Mouse (Mus musculus) small intestine, adult 2 months (tissue): ENCODE measurements around the gene Tns1. TPM values are rescaled to one million over a fixed set of nuclear protein-coding genes. Genes with fewer than 3 reads are reported as not detected.

ENCODE experiments used
- H3K27ac ChIP-seq: fragments of 200-500 bp; 2 replicates; pipeline ENCODE4 v1.5.1; 2012; ENCODE audit warnings: low read depth, low read length, control low read depth, inconsistent platforms; ENCODE audit not compliant: insufficient read depth
- H3K27me3 ChIP-seq: fragments of 200-500 bp; 2 replicates; pipeline ENCODE4 v1.6.1; 2012; ENCODE audit warnings: mild to moderate bottlenecking, moderate library complexity, low read length, inconsistent platforms; ENCODE audit not compliant: control insufficient read depth, insufficient read depth
- H3K36me3 ChIP-seq: fragments of 200-500 bp; 2 replicates; pipeline ENCODE4 v1.6.1; 2012; ENCODE audit warnings: mild to moderate bottlenecking, low read length, control low read depth, inconsistent platforms; ENCODE audit not compliant: control insufficient read depth, insufficient read depth
- H3K4me1 ChIP-seq: fragments of 200-500 bp; 2 replicates; pipeline ENCODE4 v1.6.1; 2012; ENCODE audit warnings: low read length, inconsistent platforms, mixed read lengths; ENCODE audit not compliant: control insufficient read depth, insufficient read depth, insufficient read length
- H3K4me3 ChIP-seq: fragments of 200-500 bp; 2 replicates; pipeline ENCODE4 v1.5.1; 2012; ENCODE audit warnings: low read depth, mild to moderate bottlenecking, control low read depth, inconsistent platforms, low read length, moderate library complexity
- CTCF ChIP-seq: fragments of 200-500 bp; IDR thresholded peaks from 2 replicates; pipeline ENCODE4 v1.5.1; 2012; ENCODE audit warnings: low read depth, mild to moderate bottlenecking, control low read depth, inconsistent platforms, low read length, moderate library complexity, mixed read lengths; ENCODE audit not compliant: insufficient replicate concordance, insufficient read length; ENCODE audit errors: extremely low read depth
- POLR2A ChIP-seq: fragments of 200-500 bp; IDR thresholded peaks from 2 replicates; pipeline ENCODE4 v1.6.1; 2012; ENCODE audit warnings: low read depth, mild to moderate bottlenecking, control low read depth, inconsistent platforms, low read length, moderate library complexity
- WGBS: fragments of 180-500 bp; shearing (Covaris S2); methylation state at CpG from one replicate; pipeline ENCODE4 v1.1.7; 2018; 5-methylcytosine and 5-hydroxymethylcytosine counted together
- polyA plus RNA-seq: library from polyadenylated mRNA; depleted of rRNA; stranded (reverse); fragments of >200 nt; gene quantifications from 2 replicates; pipeline ENCODE4 v1.2.3, GENCODE M21; 2012

Gene Tns1
- polyA plus RNA-seq, 1 experiment: 79.6 TPM

- WGBS: 9% methylated on average over 6 of the region's 6 CpGs
- no peak overlapping the region for H3K27ac ChIP-seq
- no peaks in the 10 kb centered on the region for H3K36me3 ChIP-seq
- no peak overlapping the region for H3K4me3 ChIP-seq
- TF ChIP-seq POLR2A (no peak), CTCF (peak; percentile 72)
- 0 out of 2 replicates have a peak, but pooled peaks cover 2% of the 10 kb centered on the region for H3K4me1 ChIP-seq
- no peaks in the 10 kb centered on the region for H3K27me3 ChIP-seq
Observed at GRCm38 (mm10) chr1:74082841-74083463, 41.3 kb downstream of the Tns1 start.

- no peak for TF ChIP-seq POLR2A
- TF ChIP-seq CTCF: no peak
- Histone ChIP-seq H3K27ac (no peak overlapping the region), H3K4me1 (peaks cover 2% of the 10 kb centered on the region; the same call in 1 of the 2 replicates), H3K4me3 (no peak overlapping the region), H3K27me3 (no peaks in the 10 kb centered on the region), H3K36me3 (no peaks in the 10 kb centered on the region)
- WGBS: 6% methylated on average over 2 of the region's 2 CpGs
Observed at GRCm38 (mm10) chr1:74081573-74081989, 42.7 kb downstream of the Tns1 start.

DNA sequence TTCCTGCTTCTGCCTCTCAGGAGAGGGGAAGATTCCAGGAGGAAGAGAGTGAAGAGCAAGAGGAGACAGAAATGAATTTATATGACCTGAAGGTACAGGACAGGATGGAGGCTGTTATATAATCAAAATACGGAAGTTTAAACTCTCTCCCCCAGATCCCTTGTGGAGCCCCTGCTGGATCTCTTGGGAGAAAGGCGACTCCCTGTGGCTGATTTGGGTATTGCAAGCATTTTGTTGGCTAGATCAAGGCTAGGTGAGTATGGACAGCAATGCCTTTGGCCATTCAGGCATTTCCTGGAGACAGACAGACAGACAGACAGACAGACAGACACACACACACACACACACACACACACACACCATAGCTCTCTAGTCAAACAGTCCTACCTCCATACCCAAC, 46.9 kb downstream of the Tns1 start:
- WGBS: 2% methylated on average over 2 of the region's 2 CpGs
- no peak overlapping the region for H3K27ac ChIP-seq
- H3K4me1 ChIP-seq: peaks cover 2% of the 10 kb centered on the region; the same call in 1 of the 2 replicates
- no peak overlapping the region for H3K4me3 ChIP-seq
- H3K27me3 ChIP-seq: no peaks in the 10 kb centered on the region
- TF ChIP-seq CTCF (peak; percentile 65; the same call in 1 of the 2 replicates), POLR2A (no peak)
- no peaks in the 10 kb centered on the region for H3K36me3 ChIP-seq

DNA sequence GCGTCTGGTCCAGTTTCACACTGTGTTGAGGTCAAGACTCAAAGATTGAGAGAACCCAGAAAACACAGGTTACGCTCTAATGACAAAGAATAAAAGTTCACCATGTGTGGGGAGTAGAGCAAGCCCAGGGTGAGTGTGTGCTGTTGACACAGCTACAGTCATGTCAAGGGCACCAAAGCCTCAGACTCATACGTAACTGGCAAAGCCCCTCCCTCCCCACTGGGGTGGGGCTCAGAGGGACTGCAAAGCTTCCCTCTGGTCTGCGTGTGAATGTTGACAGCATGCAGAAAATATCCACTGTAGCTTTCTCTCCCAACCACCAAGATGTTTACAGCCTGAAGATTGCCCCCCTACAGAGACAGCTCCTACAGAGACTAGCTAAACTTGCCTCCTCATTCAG, 48.0 kb downstream of the Tns1 start:
- Histone ChIP-seq H3K27me3 (no peaks in the 10 kb centered on the region), H3K27ac (no peak overlapping the region), H3K4me3 (no peak overlapping the region), H3K36me3 (no peaks in the 10 kb centered on the region), H3K4me1 (no peaks in the 10 kb centered on the region; the same call in 1 of the 2 replicates)
- TF ChIP-seq CTCF (no peak), POLR2A (no peak)
- WGBS: 49% methylated on average over 4 of the region's 4 CpGs

DNA sequence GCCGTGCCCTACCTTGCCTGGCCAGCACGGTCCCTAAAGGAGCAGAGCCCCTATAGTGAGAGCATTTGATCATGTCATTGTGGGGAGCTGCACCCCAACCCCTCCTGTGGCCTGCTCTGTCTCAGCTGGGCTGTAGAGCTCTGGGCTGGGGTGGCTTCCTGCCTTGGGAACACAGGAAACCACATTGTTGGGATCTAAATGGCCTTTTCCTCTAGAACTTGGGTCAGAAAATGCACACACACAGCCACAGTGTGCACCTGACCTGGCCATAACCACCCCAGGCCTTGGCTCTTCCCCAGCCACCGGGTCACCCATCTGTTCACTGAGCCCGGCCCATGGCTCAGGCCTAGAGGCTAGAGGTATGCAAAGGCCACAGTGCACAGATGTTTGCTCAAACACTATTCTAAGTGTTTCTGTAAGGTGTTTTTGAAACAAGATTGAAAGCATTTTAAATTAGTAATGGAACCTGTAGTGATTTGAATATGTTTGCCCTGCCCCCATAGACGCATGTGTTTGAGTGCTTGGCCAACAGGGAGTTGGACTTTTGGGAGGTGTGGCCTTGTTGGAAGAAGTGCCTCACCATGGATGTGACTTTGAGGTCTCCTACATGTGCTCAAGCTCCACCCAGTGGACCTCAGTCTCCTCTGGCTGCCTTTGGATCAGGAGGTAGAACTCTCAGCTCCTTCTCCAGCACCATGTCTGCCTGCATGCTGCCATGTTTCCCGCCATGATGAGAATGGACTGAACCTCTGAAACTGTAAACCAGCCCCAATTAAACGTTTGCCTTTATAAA, 49.4 kb downstream of the Tns1 start:
- TF ChIP-seq CTCF (no peak), POLR2A (no peak)
- Histone ChIP-seq H3K4me3 (no peak overlapping the region), H3K27ac (peak overlapping the region; percentile 21; the same call in 1 of the 2 replicates), H3K36me3 (no peaks in the 10 kb centered on the region), H3K27me3 (no peaks in the 10 kb centered on the region), H3K4me1 (no peaks in the 10 kb centered on the region; the same call in 1 of the 2 replicates)
- WGBS: 84% methylated on average over 7 of the region's 7 CpGs

DNA sequence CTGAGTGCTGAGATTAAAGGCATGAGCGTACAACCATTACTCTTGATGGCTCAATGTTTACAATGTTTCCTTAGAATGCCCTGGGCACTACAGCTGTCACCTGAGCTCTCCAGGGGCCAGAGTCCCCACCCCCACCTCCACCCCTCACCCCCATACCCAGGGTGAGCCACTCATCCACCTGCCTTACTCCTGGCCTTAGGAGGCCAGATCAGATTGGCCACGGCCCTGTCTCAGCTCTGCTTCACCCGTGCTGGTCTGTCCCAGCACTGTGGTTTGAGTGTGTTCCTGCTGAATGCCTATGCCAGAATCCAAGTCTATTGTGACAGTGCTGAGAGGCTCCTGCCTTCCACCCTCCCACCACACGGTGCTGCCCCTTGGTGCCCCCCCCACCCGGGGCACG, 50.5 kb downstream of the Tns1 start:
- Histone ChIP-seq H3K4me1 (no peaks in the 10 kb centered on the region; the same call in none of the 2 replicates), H3K27ac (no peak overlapping the region), H3K36me3 (no peaks in the 10 kb centered on the region), H3K27me3 (0 out of 2 replicates have a peak, but pooled peaks cover 3% of the 10 kb centered on the region), H3K4me3 (no peak overlapping the region)
- 69% methylated on average over 6 of the region's 6 CpGs for WGBS
- no peak for TF ChIP-seq POLR2A
- TF ChIP-seq CTCF: no peak

- Histone ChIP-seq H3K4me3 (no peak overlapping the region), H3K27me3 (peaks cover 9% of the 10 kb centered on the region; the same call in 1 of the 2 replicates), H3K27ac (no peak overlapping the region), H3K4me1 (no peaks in the 10 kb centered on the region; the same call in 1 of the 2 replicates), H3K36me3 (no peaks in the 10 kb centered on the region)
- no peak for TF ChIP-seq CTCF
- no peak for TF ChIP-seq POLR2A
- WGBS: 68% methylated on average over 4 of the region's 4 CpGs
Observed at GRCm38 (mm10) chr1:74070745-74071144, 53.5 kb downstream of the Tns1 start.
